Mouse (Mus musculus): ENCODE measurements around the gene Gm21834. TPM values are rescaled to one million over a fixed set of nuclear protein-coding genes. Genes with fewer than 3 reads are reported as not detected.

The Gm21834 gene
- not detected for total RNA-seq (2021)
- long read RNA-seq, experiment 1, result 0 reads
- long read RNA-seq, experiment 2, result 0 reads

DNA sequence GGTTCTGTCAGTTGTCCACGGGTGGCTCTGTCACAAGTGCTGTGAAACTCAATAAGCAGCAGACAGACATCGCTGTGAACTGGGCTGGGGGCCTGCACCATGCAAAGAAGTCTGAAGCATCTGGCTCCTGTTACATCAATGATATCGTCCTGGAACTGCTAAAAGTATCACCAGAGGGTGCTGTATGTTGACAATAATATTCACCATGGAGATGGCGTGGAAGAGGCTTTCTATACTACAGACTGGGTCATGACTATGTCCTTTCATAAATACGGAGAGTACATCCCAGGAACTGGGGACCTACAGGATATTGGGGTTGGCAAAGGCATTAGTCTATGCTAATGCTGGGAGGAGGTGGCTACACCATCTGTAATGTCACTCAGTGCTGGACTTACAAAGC lies at the start of gene Gm21834:
Gm21834 (minus strand) TSS at position 101 of the 400 bp plus-strand sequence.
- intact Hi-C loops (cut with DNase I), result no loop called here
- no peak for TF ChIP-seq CTCF (IDR thresholded peaks at IDR 0.05)
- no peak within 1 kb of the TSS for H3K4me3 ChIP-seq
- no peak for DNase-seq (ENCODE audit: extremely low spot score in 1 of 2, low spot score in 2 of 2)
- H3K27ac ChIP-seq, result no peak within 1 kb of the TSS

DNA sequence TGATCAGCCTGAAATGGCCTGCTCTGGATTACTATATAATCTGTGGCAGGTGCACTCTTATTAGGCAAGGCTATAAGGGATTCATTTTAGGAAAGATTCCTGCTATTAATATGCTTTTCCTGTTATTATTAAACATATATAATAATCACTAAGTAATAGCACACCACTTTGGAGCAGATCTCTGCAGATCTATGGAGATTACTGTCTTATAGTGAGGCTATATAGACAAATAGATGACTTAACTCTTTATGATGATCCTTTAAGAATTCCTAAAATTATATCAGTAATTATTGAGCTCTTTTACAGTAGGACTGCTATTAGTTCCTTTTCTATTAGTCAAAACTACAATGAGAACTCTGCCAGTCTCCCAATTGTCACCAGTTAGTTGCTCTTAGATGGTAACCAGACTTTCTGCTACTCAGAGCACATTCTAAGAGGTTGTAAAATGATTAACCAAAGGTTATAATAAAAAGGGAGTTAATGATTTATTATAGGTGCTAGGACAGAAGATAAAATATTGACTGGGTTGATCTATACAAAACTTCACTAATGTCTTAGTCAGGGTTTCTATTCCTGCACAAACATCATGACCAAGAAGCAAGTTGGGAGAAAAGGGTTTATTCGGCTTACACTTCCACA lies 46.3 kb upstream of the Gm21834 start:
- intact Hi-C loops (cut with DNase I), result no loop called here
- DNase-seq (ENCODE audit: extremely low spot score in 1 of 2, low spot score in 2 of 2), result no peak
- TF ChIP-seq CTCF (IDR thresholded peaks at IDR 0.05), result no peak
- Histone ChIP-seq H3K27ac (no peak overlapping the region), H3K4me3 (no peak overlapping the region)

DNA sequence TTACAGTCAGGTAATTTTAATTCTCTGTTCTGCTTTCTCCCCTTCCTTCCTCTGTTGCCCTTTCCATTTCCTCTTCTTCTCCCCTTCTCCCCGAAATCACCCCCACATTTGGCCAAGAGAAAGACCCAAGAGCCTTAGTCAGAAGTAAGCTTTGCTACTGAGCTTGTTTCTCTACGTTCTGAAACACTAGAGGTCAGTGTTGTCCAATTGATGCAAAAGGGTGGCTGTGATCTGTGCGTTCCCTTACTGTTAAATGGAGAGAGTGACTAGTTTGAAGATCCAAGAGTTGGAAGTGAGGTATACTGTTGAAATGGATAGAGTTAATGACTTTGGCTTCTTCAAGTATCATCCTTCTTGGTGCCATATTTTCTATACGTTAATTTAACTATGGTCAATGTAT lies 28.9 kb upstream of the Gm21834 start:
- H3K27ac ChIP-seq, result no peak overlapping the region
- DNase-seq (ENCODE audit: extremely low spot score in 1 of 2, low spot score in 2 of 2), result peak; percentile 21 to 24
- intact Hi-C loops (cut with DNase I), result loop anchor here (2.0 to 5.0 kb wide), 4 partner anchors 816 to 1141 kb away; no protein-coding TSS in a partner anchor
- peak; percentile 67 for TF ChIP-seq CTCF (IDR thresholded peaks at IDR 0.05)
- H3K4me3 ChIP-seq, result no peak overlapping the region; the same call in 1 of the 2 replicates

DNA sequence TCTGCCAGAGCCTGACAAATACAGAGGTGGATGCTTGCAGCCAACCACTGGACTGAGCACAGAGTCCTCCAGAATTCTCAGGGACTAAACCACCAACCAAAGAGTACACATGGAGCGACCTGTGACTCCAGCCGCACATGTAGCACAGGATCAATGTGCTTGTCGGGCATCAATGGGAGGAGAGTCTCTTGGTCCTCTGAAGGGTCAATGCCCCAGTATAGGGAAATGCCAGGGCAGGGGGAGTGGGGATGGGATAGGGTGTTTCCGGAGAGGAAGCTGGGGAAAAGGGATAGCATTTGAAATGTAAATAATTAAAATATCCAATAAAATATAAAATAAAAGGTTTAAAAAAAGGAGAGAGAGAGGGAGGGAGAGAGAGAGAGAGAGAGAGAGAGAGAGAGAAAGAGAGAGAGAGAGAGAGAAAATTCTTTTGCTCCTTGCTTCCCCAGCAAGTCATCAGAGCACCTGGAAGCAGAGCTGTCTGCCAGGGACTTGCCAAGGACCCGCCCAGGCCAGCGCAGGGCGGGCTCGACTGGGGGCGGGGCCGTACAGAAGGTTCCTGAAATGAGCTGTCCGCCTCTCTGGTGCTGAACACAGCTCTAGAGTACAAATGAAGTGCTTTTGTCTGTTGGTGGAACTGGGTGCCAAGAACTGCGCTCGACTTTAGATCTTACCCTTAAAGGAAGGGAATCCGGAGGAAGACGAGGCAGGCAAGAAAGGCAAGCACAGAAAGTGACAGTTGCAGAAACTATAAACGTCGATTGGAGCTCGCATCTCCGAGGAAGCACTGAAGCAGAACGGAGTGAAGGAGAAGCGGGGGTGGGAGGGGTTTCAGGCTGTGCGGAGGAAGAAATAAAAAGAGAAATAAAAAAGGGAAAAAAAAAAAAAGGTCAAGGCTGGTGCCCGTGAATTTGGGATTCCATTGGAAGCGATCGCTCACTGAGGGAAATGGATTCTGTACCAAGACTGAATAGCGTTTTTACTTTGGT lies 26.9 kb upstream of the Gm21834 start, which contains the start of gene Cntnap5c:
Cntnap5c (plus strand) TSS at position 949 of the 989 bp plus-strand sequence.
- DNase-seq (ENCODE audit: extremely low spot score in 1 of 2, low spot score in 2 of 2), result peak; percentile 50 to 55
- intact Hi-C loops (cut with DNase I), result no loop called here
- peak within 1 kb of the TSS; percentile 41 for H3K4me3 ChIP-seq
- no peak for TF ChIP-seq CTCF (IDR thresholded peaks at IDR 0.05)
- H3K27ac ChIP-seq, result no peak within 1 kb of the TSS

DNA sequence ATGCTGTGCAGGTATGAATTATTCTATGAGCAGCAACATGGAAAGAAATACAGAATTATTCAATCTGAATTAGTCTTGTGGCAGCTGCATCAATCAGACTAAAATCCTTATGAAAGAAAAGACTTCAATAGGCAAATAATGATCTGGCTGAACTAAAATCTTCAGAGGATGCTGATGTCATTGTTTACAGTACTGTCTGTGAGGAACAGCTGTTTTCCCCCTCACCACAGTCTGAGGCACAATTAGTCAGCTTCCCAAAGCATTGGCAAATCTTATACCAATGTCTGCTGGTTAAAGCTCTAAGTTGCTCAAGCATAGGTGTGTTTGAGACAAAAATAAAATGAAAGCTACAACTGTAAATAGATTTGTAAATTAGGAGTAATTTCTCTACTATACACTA lies 25.3 kb upstream of the Gm21834 start:
- DNase-seq (ENCODE audit: extremely low spot score in 1 of 2, low spot score in 2 of 2), result no peak
- Histone ChIP-seq H3K4me3 (no peak overlapping the region), H3K27ac (no peak overlapping the region)
- TF ChIP-seq CTCF (IDR thresholded peaks at IDR 0.05), result no peak
- intact Hi-C loops (cut with DNase I), result no loop called here

DNA sequence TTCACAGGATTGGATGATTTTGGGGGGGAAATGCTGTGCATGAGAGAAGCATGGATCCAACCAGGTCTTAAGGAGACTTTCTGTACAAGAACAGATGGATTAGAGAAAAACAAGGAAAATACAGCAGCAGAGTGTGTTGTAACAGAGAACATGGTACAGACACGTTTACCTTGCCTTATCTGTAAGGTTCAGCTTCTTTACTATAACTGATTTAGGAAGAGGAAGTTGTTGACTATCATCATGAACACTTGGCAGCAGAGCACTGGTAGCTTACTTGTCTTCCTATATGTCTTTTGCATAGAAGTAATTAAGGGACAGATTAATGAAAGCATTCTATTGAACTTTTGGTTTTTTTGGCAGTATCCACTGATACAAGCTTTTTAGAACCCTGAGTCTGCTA lies 16.0 kb upstream of the Gm21834 start:
- intact Hi-C loops (cut with DNase I), result no loop called here
- TF ChIP-seq CTCF (IDR thresholded peaks at IDR 0.05), result no peak

DNA sequence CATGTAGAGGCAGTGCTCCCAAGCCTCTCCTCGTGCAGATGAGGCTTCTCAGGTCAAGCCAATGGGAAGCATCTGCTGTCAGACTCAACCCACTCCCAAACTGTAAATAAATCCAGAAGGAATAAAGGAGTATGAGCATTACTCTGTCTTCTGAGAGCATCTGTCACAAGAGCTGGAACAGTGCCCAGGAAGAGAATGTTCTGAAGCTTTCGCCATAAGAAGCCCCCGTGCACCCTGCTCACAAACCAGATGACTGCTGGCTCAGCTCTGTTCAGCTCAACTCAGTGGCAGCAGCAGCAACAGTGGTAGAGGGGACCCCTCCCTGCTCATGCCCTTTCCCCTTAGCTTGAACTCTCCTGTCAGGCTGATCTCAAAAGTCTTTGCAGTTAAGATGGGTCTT lies 47.2 kb downstream of the Gm21834 start:
- intact Hi-C loops (cut with DNase I), result no loop called here

More for the DNA sequence above, 16.0 kb upstream of the Gm21834 start:
- DNase-seq (ENCODE audit: extremely low spot score in 1 of 2, low spot score in 2 of 2), result no peak
- Histone ChIP-seq H3K4me3 (no peak overlapping the region), H3K27ac (no peak overlapping the region)

More for the DNA sequence above, 47.2 kb downstream of the Gm21834 start:
- no peak for TF ChIP-seq CTCF (IDR thresholded peaks at IDR 0.05)
- Histone ChIP-seq H3K4me3 (no peak overlapping the region), H3K27ac (no peak overlapping the region)
- peak in 1 of 2 experiments; percentile 39 for DNase-seq (ENCODE audit: extremely low spot score in 1 of 2, low spot score in 2 of 2)

Other genes with a start within 250 kb of the Gm21834 start
- gene Vmn2r120, start 196.7 kb downstream of the Gm21834 start, total RNA-seq (2021), result under 1 TPM; 0.02 to 0.05 TPM
- gene Cntnap5c, start 27.4 kb upstream of the Gm21834 start, total RNA-seq (2021), result 1 to 10 TPM; 8.5 to 8.6 TPM